In genomic region chr3:52104636-52105151, GRCm38 (mm10) we compare ENCODE assay signal across 8 mouse cellular contexts. TPM values are rescaled to one million over a fixed set of nuclear protein-coding genes. Genes with fewer than 3 reads are reported as not detected.
DNase-seq lines count a peak whose midpoint lies in the region; ATAC-seq and TF ChIP-seq lines count a peak whose summit lies in the region.

Gene Maml3 (minus strand): TSS chr3:52105076.

- peak within 1 kb of the TSS; percentile 97 for H3K4me2 ChIP-seq in CH12.LX (ENCODE audit: insufficient read depth, low read depth, poor library complexity, severe bottlenecking)
- peak within 1 kb of the TSS; percentile 98 for H3K4me2 ChIP-seq in heart, embryonic 15.5 days
- H3K4me2 ChIP-seq in liver, embryonic 14.5 days (ENCODE audit: low read depth) = peak within 1 kb of the TSS; percentile 86
- H3K4me2 ChIP-seq in stomach, embryonic 15.5 days = peak within 1 kb of the TSS; percentile 87

- no peak within 1 kb of the TSS for H3K27ac ChIP-seq in CH12.LX (ENCODE audit: insufficient read depth, low read depth)
- peak within 1 kb of the TSS; percentile 98 for H3K27ac ChIP-seq in forebrain, embryonic 10.5 days
- H3K27ac ChIP-seq in heart, embryonic 15.5 days = peak within 1 kb of the TSS; percentile 100
- no peak within 1 kb of the TSS; the same call in 1 of the 2 replicates for H3K27ac ChIP-seq in liver, embryonic 14.5 days
- peak within 1 kb of the TSS; percentile 99 for H3K27ac ChIP-seq in stomach, embryonic 15.5 days

- peak within 1 kb of the TSS; percentile 49 to 80 (median 74) for H3K4me3 ChIP-seq in CH12.LX (replicated peaks in 1 of 3; ENCODE audit: low read depth in 2 of 3, low read length in 2 of 3, poor library complexity in 1 of 3)
- H3K4me3 ChIP-seq in forebrain, embryonic 10.5 days = peak within 1 kb of the TSS; percentile 94
- H3K4me3 ChIP-seq in heart, embryonic 15.5 days = peak within 1 kb of the TSS; percentile 79
- peak within 1 kb of the TSS; percentile 51 to 74 for H3K4me3 ChIP-seq in liver, embryonic 14.5 days (ENCODE audit: insufficient read depth in 1 of 2, low read depth in 2 of 2, low read length in 2 of 2)
- H3K4me3 ChIP-seq in stomach, embryonic 15.5 days (replicated peaks) = peak within 1 kb of the TSS; percentile 60

- 0 out of 2 replicates have a peak, but pooled peaks have one; percentile 8 for ATAC-seq in heart, embryonic 15.5 days (replicated peaks; ENCODE audit: insufficient number of reproducible peaks, insufficient read depth, low FRiP score, low read depth)
- peak; percentile 57 for ATAC-seq in liver, embryonic 14.5 days (ENCODE audit: insufficient read depth)
- peak; percentile 31; the same call in 1 of the 2 replicates for ATAC-seq in stomach, embryonic 15.5 days (ENCODE audit: insufficient read depth, low FRiP score, low read depth)

- no peak for TF ChIP-seq CTCF in CH12.LX (conservative IDR thresholded peaks at IDR 0.05 in 1 of 2, IDR thresholded peaks at IDR 0.05 in 1 of 2; ENCODE audit: low read depth in 2 of 2, low read length in 2 of 2)
- no peak for TF ChIP-seq CTCF in liver, embryonic 14.5 days (IDR thresholded peaks at IDR 0.05; ENCODE audit: low read depth)

- no peak for TF ChIP-seq RAD21 in CH12.LX (IDR thresholded peaks at IDR 0.05; ENCODE audit: low read depth, low read length)

- peaks cover 3% of the 10 kb centered on the region for H3K9me3 ChIP-seq in CH12.LX (replicated peaks; ENCODE audit: low read length)
- H3K9me3 ChIP-seq in forebrain, embryonic 10.5 days = 0 out of 2 replicates have a peak, but pooled peaks cover 4% of the 10 kb centered on the region
- no peaks in the 10 kb centered on the region for H3K9me3 ChIP-seq in heart, embryonic 15.5 days (replicated peaks)
- no peaks in the 10 kb centered on the region for H3K9me3 ChIP-seq in liver, embryonic 14.5 days (ENCODE audit: control insufficient read depth, low read length)
- H3K9me3 ChIP-seq in stomach, embryonic 15.5 days = no peaks in the 10 kb centered on the region

- dilution Hi-C loops in CH12.LX (cut with MboI; ENCODE audit: extremely low pct_ligation_motif_present, extremely low pct_unique_long_range_greater_than_20kb, low sequenced_read_pairs) = no loop called here

- peaks cover 9% of the 10 kb centered on the region for H3K27me3 ChIP-seq in CH12.LX (replicated peaks)
- no peaks in the 10 kb centered on the region for H3K27me3 ChIP-seq in forebrain, embryonic 10.5 days (ENCODE audit: poor library complexity, severe bottlenecking)
- H3K27me3 ChIP-seq in heart, embryonic 15.5 days = no peaks in the 10 kb centered on the region
- H3K27me3 ChIP-seq in liver, embryonic 14.5 days (ENCODE audit: control insufficient read depth, insufficient read depth, low read length) = no peaks in the 10 kb centered on the region
- H3K27me3 ChIP-seq in stomach, embryonic 15.5 days (replicated peaks) = no peaks in the 10 kb centered on the region

- no peak for TF ChIP-seq EP300 in CH12.LX (IDR thresholded peaks at IDR 0.05; ENCODE audit: low read length)
- peak; percentile 29; the same call in 1 of the 2 replicates for TF ChIP-seq EP300 in liver, embryonic 14.5 days (IDR thresholded peaks at IDR 0.05; ENCODE audit: low read depth)

- under 1% methylated on average over 33 of the region's 49 CpGs for WGBS in forebrain, embryonic 10.5 days
- WGBS in heart, embryonic 15.5 days = under 1% methylated on average over 38 of the region's 49 CpGs
- WGBS in liver, embryonic 14.5 days (ENCODE audit: insufficient replicate concordance) = 0% methylated on average over 48 of the region's 49 CpGs
- WGBS in stomach, embryonic 15.5 days = under 1% methylated on average over 49 of the region's 49 CpGs

- peak within 1 kb of the TSS; percentile 52 for H3K9ac ChIP-seq in CH12.LX (ENCODE audit: insufficient read depth, low read depth)
- H3K9ac ChIP-seq in heart, embryonic 15.5 days = peak within 1 kb of the TSS; percentile 89
- peak within 1 kb of the TSS; percentile 69 for H3K9ac ChIP-seq in liver, embryonic 14.5 days (replicated peaks)
- H3K9ac ChIP-seq in stomach, embryonic 15.5 days = peak within 1 kb of the TSS; percentile 65

- peak; percentile 43; the same call in 1 of the 2 replicates for TF ChIP-seq POLR2A in CH12.LX (IDR thresholded peaks at IDR 0.05; ENCODE audit: low read depth, low read length)

- no peaks in the 10 kb centered on the region for H3K36me3 ChIP-seq in CH12.LX (replicated peaks in 1 of 2; ENCODE audit: control insufficient read depth in 1 of 2, insufficient read depth in 1 of 2, low read length in 1 of 2)
- H3K36me3 ChIP-seq in forebrain, embryonic 10.5 days (replicated peaks) = no peaks in the 10 kb centered on the region
- H3K36me3 ChIP-seq in heart, embryonic 15.5 days = no peaks in the 10 kb centered on the region
- no peaks in the 10 kb centered on the region for H3K36me3 ChIP-seq in liver, embryonic 14.5 days (replicated peaks; ENCODE audit: control insufficient read depth, insufficient read depth, low read depth)
- no peaks in the 10 kb centered on the region for H3K36me3 ChIP-seq in stomach, embryonic 15.5 days

- in situ Hi-C loops in CH12.LX (cut with MboI; ENCODE audit: low pct_ligation_motif_present, low pct_unique_long_range_greater_than_20kb, low sequenced_read_pairs) = loop anchor here (5.0 kb wide), 1 partner anchor 57 kb away; no protein-coding TSS in a partner anchor

- peaks cover 6 to 25% of the 10 kb centered on the region in 2 experiments for H3K4me1 ChIP-seq in CH12.LX (ENCODE audit: control insufficient read depth in 1 of 2, insufficient read depth in 2 of 2)
- H3K4me1 ChIP-seq in forebrain, embryonic 10.5 days = peaks cover 31% of the 10 kb centered on the region
- 0 out of 2 replicates have a peak, but pooled peaks cover 3% of the 10 kb centered on the region for H3K4me1 ChIP-seq in heart, embryonic 15.5 days (replicated peaks)
- H3K4me1 ChIP-seq in liver, embryonic 14.5 days (replicated peaks; ENCODE audit: control insufficient read depth in 2 of 2, insufficient read depth in 2 of 2, low read length in 1 of 2) = peaks cover 0 to 13% of the 10 kb centered on the region in 2 experiments; a peak in 1 of 4 replicates
- H3K4me1 ChIP-seq in stomach, embryonic 15.5 days = peaks cover 4% of the 10 kb centered on the region

- H3K79me2 ChIP-seq in CH12.LX (replicated peaks; ENCODE audit: control insufficient read depth, extremely low read depth, insufficient read depth, poor library complexity, severe bottlenecking) = no peaks in the 10 kb centered on the region

- DNase-seq in CH12.LX (ENCODE audit: extremely low read depth) = peak; percentile 78
- peak; percentile 86 for DNase-seq in c-Kit-positive CD71-negative TER-119-negative erythroid progenitor cells, embryonic 14.5 days (ENCODE audit: low read depth)
- DNase-seq in forebrain, embryonic 10.5 days (ENCODE audit: extremely low spot score, low spot score) = peak; percentile 95
- DNase-seq in kidney, postnatal 14 days = peak; percentile 95
- peak; percentile 74 to 79 (median 77) for DNase-seq in liver, embryonic 14.5 days (ENCODE audit: low read depth in 3 of 3, low spot score in 3 of 3)
- DNase-seq in neural tube, embryonic 10.5 days (ENCODE audit: extremely low spot score, low spot score) = peak; percentile 96

TF ChIP-seq in CH12.LX, 34 proteins besides CTCF, POLR2A, EP300 and RAD21:
- TF ChIP-seq KAT2A (IDR thresholded peaks at IDR 0.05; ENCODE audit: insufficient replicate concordance, low read length) (peak; percentile 68; the same call in 1 of the 2 replicates), MEF2A (IDR thresholded peaks at IDR 0.05; ENCODE audit: borderline replicate concordance, low read depth, low read length) (0 out of 2 replicates have a peak, but pooled peaks have one; percentile 24), MAX (IDR thresholded peaks at IDR 0.05; ENCODE audit: low read length) (peak; percentile 65), SMC3 (IDR thresholded peaks at IDR 0.05; ENCODE audit: low read depth, low read length) (peak; percentile 12; the same call in 1 of the 2 replicates), UBTF (IDR thresholded peaks at IDR 0.05; ENCODE audit: low read depth, low read length) (peak; percentile 87), GABPA (IDR thresholded peaks at IDR 0.05; ENCODE audit: insufficient replicate concordance, low read depth, low read length) (no peak), NELFE (IDR thresholded peaks at IDR 0.05; ENCODE audit: low read depth, low read length) (peak; percentile 37; the same call in 1 of the 2 replicates), BHLHE40 (IDR thresholded peaks at IDR 0.05; ENCODE audit: low read depth, low read length) (peak; percentile 39; the same call in 1 of the 2 replicates), ELF1 (IDR thresholded peaks at IDR 0.05; ENCODE audit: low read depth, low read length) (peak; percentile 36; the same call in 1 of the 2 replicates), MXI1 (IDR thresholded peaks at IDR 0.05; ENCODE audit: low read depth, low read length) (peak; percentile 85), HCFC1 (IDR thresholded peaks at IDR 0.05; ENCODE audit: low read depth, low read length) (peak; percentile 43; the same call in 1 of the 2 replicates), IRF4 (IDR thresholded peaks at IDR 0.05; ENCODE audit: low read depth, low read length) (peak; percentile 47), E2F4 (IDR thresholded peaks at IDR 0.05; ENCODE audit: insufficient replicate concordance, low read depth, low read length) (no peak), SIN3A (IDR thresholded peaks at IDR 0.05; ENCODE audit: low read length) (peak; percentile 91), MYC (IDR thresholded peaks at IDR 0.05; ENCODE audit: low read depth, low read length) (0 out of 2 replicates have a peak, but pooled peaks have one; percentile 10), ETS1 (conservative IDR thresholded peaks at IDR 0.05; ENCODE audit: low read depth, low read length) (no peak)

RNA-seq across cellular contexts. Expression of gene Maml3, which starts in this region (rescaled TPM):
- 0.88 and 0.98 TPM in 2 replicates for total RNA-seq in CH12.LX (2012; rRNA removed)
- 0.78 and 0.81 TPM in 2 replicates for total RNA-seq in CH12.LX (2014; rRNA removed)
- 1.4 and 1.8 TPM in 2 replicates for polyA plus RNA-seq in CH12.LX (2012; ENCODE audit: insufficient read length, low read depth)
- 5.6 TPM in 2 replicates for polyA plus RNA-seq in forebrain, embryonic 10.5 days (2016; fragmentation: Nextera tagmentation; extraction: Ambion mirVana)
- polyA plus RNA-seq in heart, embryonic 15.5 days (2015; fragmentation: Nextera tagmentation; extraction: Ambion mirVana) = 1.9 and 2.9 TPM in 2 replicates
- 0.71 and 0.73 TPM in 2 replicates for polyA plus RNA-seq in liver, embryonic 14.5 days (2012; rRNA removed)
- polyA plus RNA-seq in liver, embryonic 14.5 days (2014; fragmentation: Nextera tagmentation; extraction: Ambion mirVana) = 0.57 and 0.73 TPM in 2 replicates
- 5.2 and 5.5 TPM in 2 replicates for polyA plus RNA-seq in stomach, embryonic 15.5 days (2015; fragmentation: Nextera tagmentation; extraction: Ambion mirVana)

Comparison
In these comparisons a context has a peak if more than half of its experiments do, and no peak if none do; other contexts are left out.
1. Peak in DNase-seq, ATAC-seq, H3K4me3 ChIP-seq, H3K9ac ChIP-seq and H3K4me2 ChIP-seq in liver, embryonic 14.5 days; RNA of the gene not detected or under 1 TPM.
2. H3K27ac ChIP-seq: peak in forebrain, embryonic 10.5 days (single experiment), heart, embryonic 15.5 days (single experiment) and stomach, embryonic 15.5 days (single experiment); none in CH12.LX (single experiment) and liver, embryonic 14.5 days (single experiment).
3. Peak in every context shown above with its lines, with median percentiles within 50 percentile points of each other: DNase-seq, H3K4me2 ChIP-seq, H3K4me3 ChIP-seq, H3K9ac ChIP-seq and ATAC-seq.